Mouse (Mus musculus) spleen, adult 10 weeks (tissue): ENCODE data around the gene Art5. TPM values are rescaled to one million over a fixed set of nuclear protein-coding genes. Genes with fewer than 3 reads are reported as not detected.

Experiments
- polyA plus RNA-seq: library from polyadenylated mRNA; stranded (reverse); fragments of 350-450 nt; fragmentation: Illumina TruSeq; extraction: RNeasy Lipid Tissue Mini Kit (QIAGEN cat#74804); gene quantifications from one replicate; pipeline ENCODE4 v1.2.3, GENCODE M21; 2015; ENCODE audit warnings: low replicate concordance; ENCODE audit not compliant: insufficient read depth

Gene Art5
- not detected for polyA plus RNA-seq

GRCm38 (mm10) chr7:102109171-102109570 is at the start of gene Art5:
Gene Art5 (minus strand): TSS chr7:102109489.

GRCm38 (mm10) chr7:102116579-102117331 is 7.5 kb upstream of the Art5 start, which contains the start of gene Chrna10:
Gene Chrna10 (minus strand): TSS chr7:102116828.

GRCm38 (mm10) chr7:102101487-102101886 is 7.8 kb downstream of the Art5 start, which contains the start of gene Art1:
Gene Art1 (plus strand): TSS chr7:102101743.

GRCm38 (mm10) chr7:102082816-102083215 is 26.5 kb downstream of the Art5 start, which contains the start of gene Trpc2:
Gene Trpc2 (plus strand): TSS chr7:102083116.

GRCm38 (mm10) chr7:102065046-102065891 is 44.0 kb downstream of the Art5 start, which contains the start of the genes Rnf121, Xndc1 and Xntrpc:
Gene Rnf121 (minus strand): TSS chr7:102065469.
Gene Xndc1 (plus strand): TSS chr7:102065511.
Gene Xntrpc (plus strand): TSS chr7:102065713.

Other genes with a start within 250 kb of the Art5 start
- 54.4 TPM for gene Anapc15, start 245.8 kb downstream of the Art5 start, polyA plus RNA-seq
- not detected for gene Folr1, start 238.7 kb downstream of the Art5 start, polyA plus RNA-seq
- 50.3 TPM for gene Lamtor1, start 203.6 kb downstream of the Art5 start, polyA plus RNA-seq
- not detected for gene Tomt, start 203.1 kb downstream of the Art5 start, polyA plus RNA-seq
- gene Lrrc51, start 175.6 kb downstream of the Art5 start, polyA plus RNA-seq = 3.0 TPM
- gene Numa1, start 175.4 kb downstream of the Art5 start, polyA plus RNA-seq = 165 TPM
- gene Il18bp, start 90.8 kb downstream of the Art5 start, polyA plus RNA-seq = 37.4 TPM
- gene Rnf121, start 44.0 kb downstream of the Art5 start, polyA plus RNA-seq = 23.6 TPM
- 54.1 TPM for gene Xndc1, start 44.0 kb downstream of the Art5 start, polyA plus RNA-seq
- gene Xntrpc, start 43.8 kb downstream of the Art5 start, polyA plus RNA-seq = 1.5 TPM
- not detected for gene Trpc2, start 26.4 kb downstream of the Art5 start, polyA plus RNA-seq
- gene Art1, start 7.7 kb downstream of the Art5 start, polyA plus RNA-seq = not detected
- not detected for gene Chrna10, start 7.3 kb upstream of the Art5 start, polyA plus RNA-seq
- gene Nup98, start 100.7 kb upstream of the Art5 start, polyA plus RNA-seq = 47.2 TPM
- gene Pgap2, start 100.7 kb upstream of the Art5 start, polyA plus RNA-seq = 53.8 TPM
- 113 TPM for gene Rhog, start 146.6 kb upstream of the Art5 start, polyA plus RNA-seq
- 39.5 TPM for gene Stim1, start 158.3 kb upstream of the Art5 start, polyA plus RNA-seq